Mouse (Mus musculus) G1E-ER4 (cell line): Measurements from ENCODE around the gene Zranb2. TPM values are rescaled to one million over a fixed set of nuclear protein-coding genes. Genes with fewer than 3 reads are reported as not detected.
A peak's percentile ranks its signal among the peaks of the same experiment; 100 is the strongest.

ENCODE experiments used
- GATA1 ChIP-seq: IDR thresholded peaks from one replicate; pipeline ENCODE4 v1.8.0; 2012; ENCODE audit warnings: low read length, inconsistent platforms
- polyA plus RNA-seq: library from polyadenylated mRNA; stranded (reverse); fragments of >175 nt; gene quantifications from 2 replicates; pipeline ENCODE4 v1.2.3, GENCODE M21; 2012

Gene Zranb2
- polyA plus RNA-seq = 5.5 and 9.0 TPM in 2 replicates

DNA sequence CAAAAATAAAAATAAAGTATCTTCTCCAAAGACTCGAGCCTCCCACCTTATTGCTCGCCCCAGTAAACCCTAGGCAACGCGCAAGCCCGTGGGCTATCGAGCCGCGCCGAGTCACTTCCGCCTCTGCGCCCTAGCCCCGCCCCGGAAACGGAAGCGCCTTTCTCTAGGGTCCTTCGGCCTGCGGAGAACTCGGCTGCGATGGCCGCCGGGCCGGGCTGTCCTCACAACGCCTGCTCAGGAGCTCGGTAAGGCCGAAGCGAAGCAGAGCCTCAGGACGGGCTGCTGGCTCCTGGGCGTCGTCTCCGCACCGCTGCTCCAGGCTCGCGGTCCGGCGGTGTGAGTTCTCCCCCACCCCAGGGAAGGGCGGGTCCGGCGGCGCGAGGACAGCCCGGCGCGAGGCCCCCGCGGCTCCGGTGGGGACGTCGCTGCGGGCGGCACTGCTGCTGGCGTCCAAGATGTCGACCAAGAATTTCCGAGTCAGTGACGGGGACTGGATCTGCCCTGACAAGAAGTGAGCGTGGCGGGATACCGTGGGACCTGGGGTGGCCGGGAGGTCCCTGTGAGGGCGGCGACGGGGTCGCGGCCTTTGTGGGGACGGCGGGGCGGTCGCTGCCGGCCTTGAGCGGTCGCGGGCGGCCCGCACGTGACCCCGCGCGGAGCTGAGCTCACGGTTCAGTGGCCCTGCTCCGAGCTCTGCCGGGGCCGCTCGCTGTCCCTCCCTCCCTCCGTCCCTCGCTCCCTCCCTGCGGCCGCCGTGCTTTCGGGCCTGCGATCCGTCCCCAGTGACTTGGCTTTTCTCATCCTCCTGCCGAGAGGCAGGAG is at the start of gene Zranb2:
TSS of gene Zranb2 (plus strand) at position 197 of the 822 bp plus-strand sequence.
- no peak for TF ChIP-seq GATA1

DNA sequence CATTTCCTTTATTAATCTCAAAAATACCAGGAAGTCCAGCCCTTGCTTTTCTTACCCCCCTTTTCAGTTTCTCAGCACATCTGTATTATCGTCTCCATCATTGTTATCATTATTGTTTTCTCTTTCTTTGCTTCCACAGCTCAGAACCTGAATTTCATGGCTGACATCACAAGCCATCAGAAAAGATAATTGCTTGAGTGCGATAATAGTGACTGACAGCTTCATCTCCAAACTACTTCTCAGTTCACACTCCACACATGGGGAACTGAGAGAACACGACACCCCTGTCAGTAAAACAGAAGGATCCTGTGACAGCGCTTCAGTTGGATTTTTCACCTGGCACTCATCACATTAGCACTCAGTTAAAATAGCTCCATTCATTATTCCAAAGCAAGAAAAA is 41.9 kb upstream of the Zranb2 start:
- no peak for TF ChIP-seq GATA1

DNA sequence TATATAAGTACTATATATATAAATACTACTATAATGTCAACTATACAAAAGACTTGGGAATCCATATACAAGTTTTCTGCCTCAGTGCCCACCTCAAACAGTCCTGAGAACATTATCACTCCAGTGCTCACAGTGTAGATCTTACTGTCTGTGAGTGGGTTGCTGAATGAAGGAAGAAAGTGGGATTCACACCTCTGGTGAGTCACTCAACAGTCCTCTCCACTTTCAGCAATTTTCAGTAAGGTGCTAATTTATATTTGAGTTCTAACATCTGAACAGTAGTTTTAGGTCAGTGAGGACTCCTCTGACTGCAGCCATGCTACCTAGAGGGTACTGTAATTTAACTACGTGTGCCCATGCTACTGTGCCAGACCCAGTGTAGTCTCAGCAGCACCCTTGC is 31.7 kb upstream of the Zranb2 start:
- no peak for TF ChIP-seq GATA1

DNA sequence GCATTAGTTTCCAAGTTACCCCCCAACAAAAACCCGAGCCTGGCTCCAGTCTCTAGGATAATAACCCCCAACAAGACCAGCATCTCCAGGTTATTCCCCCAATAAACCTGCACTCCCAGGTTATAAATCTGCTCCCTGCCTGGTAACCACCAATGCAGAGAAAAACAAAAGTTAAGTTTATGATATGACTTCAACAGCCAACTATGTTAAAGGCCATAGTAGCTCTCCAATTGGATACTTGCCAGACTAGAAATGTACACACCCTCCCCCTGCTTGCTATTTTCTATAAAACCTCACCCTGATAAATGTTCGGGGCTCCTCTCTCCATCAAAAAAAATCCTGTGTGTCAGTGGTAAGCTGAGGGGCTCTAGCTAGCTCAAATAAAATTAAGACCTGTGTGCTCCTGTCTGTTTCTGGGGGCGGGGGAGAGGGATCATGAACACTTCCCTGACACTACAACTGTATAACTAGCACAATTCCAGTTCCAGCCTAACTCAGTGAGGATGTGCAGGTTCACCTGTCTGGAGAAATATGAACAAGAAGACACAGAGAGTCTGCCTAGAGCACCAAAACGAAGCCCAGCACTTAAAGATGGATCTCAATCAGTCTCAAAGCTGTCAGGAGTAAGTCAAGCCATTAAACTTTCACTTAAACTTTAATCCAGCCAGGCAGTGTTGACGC is 19.7 kb upstream of the Zranb2 start:
- no peak for TF ChIP-seq GATA1

DNA sequence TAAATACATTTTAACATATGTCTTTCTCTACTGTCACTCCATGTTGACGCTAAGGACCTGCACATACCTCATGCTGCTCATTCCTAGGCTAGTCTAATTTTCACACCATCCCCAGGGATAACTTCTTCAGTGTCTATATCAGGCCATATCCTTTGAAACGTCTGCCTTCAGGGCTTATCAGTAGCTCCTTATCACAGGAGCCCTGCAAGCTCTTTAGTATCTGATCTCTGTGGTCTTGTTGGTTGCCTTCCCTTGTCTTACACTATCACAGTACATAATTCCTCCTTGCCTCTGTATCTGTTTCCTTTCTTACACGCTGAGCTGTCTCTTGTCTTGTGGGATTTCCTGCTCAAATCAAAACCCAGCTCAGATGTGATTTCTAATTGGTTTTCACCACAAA is 17.5 kb upstream of the Zranb2 start:
- peak; percentile 53 for TF ChIP-seq GATA1

DNA sequence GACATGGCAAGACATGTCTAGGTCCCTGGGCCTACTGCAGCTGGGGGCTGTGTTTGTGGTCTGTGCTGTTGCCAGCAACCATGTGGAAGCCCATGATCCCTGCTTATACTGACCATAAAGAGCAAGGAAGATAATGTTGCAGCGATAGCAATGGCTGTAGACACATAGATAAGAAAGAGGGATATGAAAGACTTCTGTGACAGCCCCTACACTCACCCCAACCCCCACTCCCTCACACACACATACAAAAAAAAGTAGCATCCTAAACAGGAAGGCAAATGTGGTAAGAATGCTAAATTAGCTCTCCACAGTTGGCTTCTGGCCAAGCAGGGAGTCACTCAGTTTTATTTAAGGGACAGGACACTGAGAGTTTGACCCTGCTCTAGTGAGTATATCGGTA is 16.0 kb upstream of the Zranb2 start:
- TF ChIP-seq GATA1 = peak; percentile 54

DNA sequence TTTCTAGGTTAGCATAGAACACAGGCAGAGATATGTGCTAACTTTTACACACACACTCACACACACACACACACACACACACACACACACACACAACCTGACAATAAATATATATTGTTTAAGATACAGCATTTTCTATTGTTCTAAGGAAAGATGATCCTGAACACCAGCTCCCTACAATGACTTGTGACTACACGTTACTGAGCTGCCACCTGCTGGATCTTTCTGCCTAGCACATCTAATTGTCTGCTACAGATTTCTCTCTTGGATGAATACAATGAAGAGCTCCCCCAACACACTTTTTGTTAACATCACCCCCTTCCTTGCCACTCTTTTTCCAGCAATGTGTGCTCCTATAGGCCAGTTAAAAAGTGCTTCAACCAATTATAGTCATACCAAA is 13.5 kb upstream of the Zranb2 start:
- TF ChIP-seq GATA1 = no peak

DNA sequence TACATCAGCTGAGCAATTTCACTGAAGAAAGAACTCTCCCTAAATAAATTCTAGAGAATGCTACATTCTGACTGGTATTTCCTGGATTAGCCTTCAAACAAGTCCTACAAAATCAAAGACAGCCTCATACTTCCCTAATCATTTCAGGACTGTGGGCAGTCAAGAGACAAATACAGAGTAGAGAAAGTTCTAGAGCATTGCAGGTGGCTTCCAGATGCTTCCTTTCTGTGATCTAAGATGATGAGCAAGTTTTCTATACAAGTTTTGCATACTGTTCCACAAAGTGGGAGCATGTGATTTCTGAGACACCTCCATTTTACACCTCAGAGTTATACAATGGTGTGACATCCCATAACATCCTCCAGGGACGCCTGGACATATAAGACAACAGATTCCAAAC is 10.1 kb upstream of the Zranb2 start:
- no peak for TF ChIP-seq GATA1

DNA sequence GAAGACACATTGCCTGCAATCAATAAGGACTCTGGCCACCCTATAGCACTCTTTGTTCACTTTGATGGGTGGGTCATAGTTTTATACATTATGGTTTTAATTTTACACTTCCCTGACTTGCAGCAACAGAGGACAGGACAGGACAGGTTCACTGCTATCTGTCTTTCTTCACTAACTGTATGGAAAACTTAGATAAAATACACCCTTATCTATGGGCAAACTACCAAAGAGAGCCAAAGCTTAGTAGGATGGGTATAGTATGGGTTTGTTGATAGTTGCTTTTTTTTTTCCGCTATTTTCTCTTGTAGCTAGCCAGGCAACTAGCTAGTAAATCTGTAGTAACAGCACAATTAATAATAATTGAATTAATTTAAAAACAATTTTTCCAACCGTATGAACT is 2.4 kb upstream of the Zranb2 start:
- no peak for TF ChIP-seq GATA1

DNA sequence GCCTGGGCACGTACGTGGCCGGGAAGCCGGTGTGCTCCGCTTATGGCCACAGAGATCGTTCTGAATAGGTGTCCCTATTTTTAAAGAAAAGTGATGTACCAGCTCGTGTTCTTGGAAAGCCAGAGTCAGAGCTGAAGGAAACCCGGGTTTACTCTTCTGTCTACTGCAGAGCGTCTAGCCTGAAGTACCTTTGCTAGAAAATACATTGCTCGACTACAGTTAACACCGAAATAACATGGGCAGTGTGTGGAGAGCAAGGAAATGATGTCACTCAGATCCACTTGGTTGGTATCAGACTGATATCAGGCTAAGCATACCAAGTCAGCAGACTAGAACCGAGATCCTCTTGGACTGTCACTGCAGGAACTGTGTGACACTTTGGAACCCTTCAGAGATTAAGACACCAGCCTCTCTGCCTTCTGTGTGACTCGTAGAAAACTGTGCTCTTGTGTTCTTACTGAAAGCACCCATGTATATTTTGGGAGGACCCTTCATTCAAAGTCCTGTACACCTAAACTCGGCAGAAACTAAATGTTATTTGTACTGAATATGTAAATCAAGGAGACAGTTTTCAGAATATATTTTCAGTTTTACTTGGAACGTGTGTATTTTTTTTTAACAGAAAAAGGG is 941 bp downstream of the Zranb2 start:
- TF ChIP-seq GATA1 = no peak

DNA sequence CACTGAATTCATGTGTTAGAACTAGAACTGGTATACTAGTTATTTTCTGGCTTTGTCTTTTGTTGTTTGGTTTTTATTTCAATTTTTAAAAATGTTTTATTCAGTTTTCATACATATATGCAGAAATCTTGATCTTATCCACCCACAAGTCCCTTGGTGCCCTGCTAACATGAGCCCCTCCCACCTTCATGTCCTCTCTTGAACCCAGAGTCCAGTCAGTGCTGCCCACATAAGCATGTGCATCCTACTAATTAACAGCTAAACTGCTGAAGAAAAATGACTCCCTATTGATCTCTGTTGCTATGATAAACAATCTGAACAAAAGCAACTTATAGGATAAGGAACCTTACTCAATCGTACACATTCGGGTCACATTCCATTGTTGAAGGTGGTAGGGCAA is 15.4 kb downstream of the Zranb2 start:
- no peak for TF ChIP-seq GATA1

DNA sequence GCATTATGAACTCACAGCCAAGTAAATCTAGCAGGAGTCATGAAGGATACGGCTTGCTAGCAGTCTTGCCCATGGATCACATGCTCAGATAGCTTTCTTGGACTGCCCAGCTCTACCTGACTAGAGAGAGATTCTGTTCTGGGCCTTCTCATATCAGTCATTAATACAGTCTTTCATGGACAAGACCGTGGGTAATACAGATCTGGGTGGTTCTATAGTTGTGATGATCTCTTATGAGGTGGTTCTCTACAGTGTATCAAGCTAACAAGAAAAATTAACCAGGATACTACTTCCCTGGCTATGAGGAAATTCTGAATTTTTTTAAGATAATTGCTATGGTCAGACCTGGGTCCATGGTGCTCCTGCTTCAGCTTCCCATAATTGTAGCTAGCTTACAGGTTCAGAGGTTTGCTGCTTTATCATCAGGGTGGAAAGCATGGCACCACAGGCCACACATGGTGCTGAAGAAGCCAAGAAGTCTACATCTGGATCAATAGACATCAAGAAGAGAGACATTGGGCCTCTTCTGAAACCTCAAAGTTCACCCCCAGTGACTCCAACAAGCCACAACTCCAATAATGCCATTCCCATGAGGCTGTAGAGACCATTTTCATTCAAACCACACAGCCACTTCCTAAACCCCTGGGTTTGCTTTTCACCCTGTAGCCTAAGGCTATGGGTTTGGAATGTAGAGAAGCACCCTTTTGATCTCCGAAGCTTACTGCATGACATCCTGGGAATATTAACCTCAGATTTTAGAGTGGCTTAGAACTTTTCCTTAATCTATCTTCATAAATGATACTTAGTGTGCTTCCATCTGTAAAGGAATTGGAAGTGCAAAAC is 16.0 kb downstream of the Zranb2 start:
- TF ChIP-seq GATA1 = no peak

DNA sequence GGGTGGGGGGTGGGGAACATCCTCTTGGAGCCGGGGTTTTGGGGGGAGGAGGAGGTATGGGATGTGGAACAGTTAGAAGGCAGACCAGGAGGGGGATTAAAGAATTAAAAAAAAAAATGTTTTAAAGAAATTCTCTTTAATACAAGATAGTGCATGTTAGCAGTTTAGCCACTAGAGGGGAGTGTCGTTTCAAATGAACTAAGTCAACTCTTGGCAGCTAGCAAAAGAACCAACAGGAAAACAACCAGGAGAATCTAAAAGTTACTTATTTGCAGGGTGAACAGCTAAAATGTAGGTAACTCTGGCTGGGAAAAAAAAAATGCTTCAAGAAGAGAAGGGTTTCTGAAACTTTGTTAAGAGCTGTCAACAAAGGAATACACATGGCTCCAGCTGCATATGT is 31.2 kb downstream of the Zranb2 start:
- TF ChIP-seq GATA1 = no peak

DNA sequence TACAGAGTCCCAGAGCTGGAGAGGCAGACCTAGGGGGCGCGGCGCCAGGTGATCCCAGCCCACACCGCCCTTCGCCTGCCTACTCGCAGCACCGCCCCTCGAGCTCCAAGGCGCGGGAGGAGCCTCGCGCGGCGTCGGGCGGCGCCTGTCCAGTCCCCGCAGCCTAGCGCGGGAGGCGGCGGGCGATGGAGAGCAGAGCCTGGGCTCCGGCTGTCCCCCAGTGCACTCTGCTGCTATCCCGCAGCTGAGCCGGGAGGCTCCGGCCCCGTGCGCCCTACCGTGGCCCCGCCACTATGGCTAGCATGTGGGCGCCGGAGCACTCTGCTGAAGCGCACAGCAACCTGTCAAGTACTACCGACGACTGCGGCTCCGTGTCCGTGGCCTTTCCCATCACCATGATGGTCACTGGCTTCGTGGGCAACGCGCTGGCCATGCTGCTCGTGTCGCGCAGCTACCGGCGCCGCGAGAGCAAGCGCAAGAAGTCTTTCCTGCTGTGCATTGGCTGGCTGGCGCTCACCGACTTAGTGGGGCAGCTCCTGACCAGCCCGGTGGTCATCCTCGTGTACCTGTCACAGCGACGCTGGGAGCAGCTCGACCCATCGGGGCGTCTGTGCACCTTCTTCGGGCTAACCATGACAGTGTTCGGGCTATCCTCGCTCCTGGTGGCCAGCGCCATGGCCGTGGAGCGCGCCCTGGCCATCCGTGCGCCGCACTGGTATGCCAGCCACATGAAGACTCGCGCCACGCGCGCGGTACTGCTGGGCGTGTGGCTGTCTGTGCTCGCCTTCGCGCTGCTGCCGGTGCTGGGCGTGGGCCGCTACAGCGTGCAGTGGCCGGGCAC is 33.0 kb downstream of the Zranb2 start, which contains the start of gene Ptger3:
TSS of gene Ptger3 (plus strand) at position 168 of the 841 bp plus-strand sequence.
- TF ChIP-seq GATA1 = no peak

DNA sequence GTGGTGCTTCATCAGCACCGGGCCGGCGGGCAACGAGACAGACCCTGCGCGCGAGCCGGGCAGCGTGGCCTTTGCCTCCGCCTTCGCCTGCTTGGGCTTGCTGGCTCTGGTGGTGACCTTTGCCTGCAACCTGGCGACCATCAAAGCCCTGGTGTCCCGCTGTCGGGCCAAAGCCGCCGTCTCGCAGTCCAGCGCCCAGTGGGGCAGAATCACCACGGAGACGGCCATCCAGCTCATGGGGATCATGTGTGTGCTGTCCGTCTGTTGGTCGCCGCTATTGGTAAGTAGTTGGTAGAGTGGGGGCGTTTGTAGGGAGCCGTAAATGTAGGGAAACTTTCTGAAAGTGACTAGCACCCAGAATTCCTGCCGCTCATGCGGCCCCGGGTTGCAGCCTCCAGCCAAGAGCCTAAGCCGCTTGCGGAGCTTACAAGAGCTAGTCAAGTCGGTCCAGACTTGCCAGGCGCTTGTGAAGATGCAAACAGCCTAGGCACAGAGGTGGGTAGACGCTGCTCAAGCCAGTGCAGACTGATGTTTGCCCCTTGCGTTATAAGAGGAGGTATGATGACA is 33.7 kb downstream of the Zranb2 start:
- TF ChIP-seq GATA1 = no peak
